Mouse (Mus musculus): ENCODE measurements around the gene Lrrc23. TPM values are rescaled to one million over a fixed set of nuclear protein-coding genes. Genes with fewer than 3 reads are reported as not detected.

Lrrc23 gene
- total RNA-seq (2023), result 3.5 to 6.6 TPM (median 4.1 TPM) in 4 replicates

DNA sequence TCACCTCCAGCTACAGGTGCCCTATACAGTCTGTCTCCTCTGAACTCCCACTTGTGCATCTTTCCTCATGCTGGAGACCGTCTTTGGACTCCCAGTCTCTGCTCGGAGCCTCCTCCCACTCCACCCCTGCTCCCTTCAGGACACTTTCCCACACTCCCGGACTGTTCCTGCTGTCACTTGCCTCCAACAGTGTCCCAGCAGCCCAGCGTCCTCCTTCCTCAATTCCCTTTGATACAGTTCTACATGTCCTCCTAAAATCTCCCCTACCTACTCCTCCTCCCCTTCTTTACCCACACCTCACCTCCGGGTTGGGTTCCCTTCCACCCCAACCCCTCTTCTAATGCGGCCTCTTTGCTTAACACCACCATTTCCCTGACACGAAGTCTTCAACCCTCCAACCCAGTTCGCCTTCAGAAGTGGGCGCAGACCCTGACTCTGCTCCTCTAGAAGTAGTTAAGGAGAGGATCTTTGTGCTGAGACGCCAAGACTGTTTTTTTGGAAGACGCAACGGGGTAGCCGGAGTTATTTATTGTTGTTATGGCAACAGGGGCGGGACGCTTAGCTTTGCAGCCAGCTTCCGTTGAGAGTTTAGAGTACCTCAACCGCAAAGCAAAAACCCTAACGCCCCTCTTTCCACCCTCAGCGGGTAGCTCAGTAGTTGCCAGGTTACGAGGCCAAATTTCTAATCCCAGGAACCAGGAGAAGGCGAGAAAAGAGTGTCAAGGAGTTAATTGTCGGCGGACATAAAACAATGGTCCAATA is at the start of gene Lrrc23:
TSS of gene Lrrc23 (minus strand) at position 506 of the 762 bp plus-strand sequence.

DNA sequence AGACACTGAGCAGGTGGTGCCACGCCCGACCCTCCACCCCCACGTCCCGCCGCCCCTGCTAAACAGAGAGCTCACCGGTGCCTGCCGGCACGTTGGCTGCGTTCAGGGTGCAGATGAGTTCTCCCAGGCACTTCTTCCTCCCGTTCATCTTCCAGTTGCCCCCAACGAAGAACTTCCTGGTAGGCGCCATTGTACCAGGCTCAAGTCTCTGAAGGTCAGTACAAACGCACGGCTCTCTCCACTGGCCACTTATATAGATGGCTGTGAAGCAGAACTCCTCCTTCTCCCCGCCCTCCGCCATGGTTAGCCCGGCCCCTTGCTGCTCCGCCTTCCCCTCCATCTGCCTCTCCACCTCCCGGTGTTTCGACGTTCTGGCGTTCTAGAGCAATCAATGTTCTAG is 34.4 kb upstream of the Lrrc23 start, which contains the start of gene Tpi1:
TSS of gene Tpi1 (minus strand) at position 364 of the 400 bp plus-strand sequence.

DNA sequence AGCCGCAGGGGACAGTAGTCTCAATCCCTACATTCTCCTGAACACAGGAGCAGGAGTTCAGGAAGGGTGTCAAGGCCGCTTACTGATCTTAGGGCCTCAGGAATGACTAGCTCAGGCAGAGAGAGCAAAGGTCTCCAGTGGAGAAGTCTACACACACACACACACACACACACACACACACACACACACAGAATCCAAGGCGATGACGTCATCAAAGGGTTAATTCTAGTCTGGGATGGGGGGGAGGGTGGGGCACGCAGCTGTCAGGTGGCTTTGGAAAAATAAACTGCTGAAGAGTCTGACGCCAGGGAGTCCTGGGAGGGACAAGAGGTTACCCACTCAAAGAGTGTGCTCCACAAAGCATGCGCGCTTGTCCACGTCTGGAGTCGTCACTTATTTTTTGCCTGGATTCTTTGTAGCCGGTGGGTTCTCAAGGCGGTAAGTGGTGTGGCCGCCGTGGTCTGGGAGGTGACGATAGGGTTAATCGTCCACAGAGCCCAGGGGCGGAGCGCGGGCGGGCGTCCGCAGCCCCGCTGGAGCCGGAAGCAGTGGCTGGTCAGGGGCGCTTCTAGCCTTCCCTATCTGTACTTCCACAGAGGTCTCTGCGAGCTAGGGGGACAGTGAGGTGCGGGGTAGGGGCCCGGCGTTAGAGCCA is 29.0 kb upstream of the Lrrc23 start, which contains the start of gene Spsb2:
TSS of gene Spsb2 (plus strand) at position 304 of the 655 bp plus-strand sequence.

GRCm38 (mm10) chr6:124769101-124769765 is 10.3 kb downstream of the Lrrc23 start, which contains the start of gene Eno2:
TSS of gene Eno2 (minus strand) at chr6:124769673.

DNA sequence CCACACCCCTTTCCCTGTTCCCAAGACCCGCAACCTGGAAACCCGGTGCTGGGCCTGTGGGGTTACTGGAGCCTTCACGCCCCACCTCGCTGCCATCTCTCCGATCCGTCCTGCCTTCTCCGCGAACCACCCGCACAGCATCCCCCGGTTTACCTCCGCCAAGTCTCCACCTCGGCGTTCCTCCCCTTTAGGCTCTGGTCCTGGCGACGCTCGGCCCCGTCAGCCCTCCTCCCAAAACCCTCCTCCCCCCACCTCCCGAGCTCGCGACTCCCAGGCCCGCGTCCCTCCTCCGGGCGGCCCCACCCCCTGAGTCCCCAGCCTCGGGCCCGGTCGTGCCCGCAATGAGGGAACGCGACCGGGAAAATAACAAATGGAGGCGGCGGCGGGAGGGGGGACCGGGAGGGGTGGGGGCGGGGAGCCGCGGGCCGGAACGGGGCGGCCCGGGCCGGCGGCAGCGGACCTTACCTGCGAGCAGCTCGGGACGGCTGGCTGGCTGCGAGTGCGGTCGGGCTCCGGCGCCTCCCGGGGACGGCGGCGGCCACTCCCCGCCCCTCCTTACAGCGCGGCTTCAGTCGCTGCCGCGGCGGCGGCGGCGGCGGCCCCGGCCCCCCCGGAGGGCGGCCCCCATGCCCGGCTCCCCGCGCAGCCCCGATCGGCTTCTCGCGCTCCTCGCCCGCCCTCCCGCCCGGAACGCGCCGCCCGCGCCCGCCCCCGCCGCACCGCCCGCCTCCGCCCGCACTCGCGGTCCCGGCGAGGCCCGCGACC is 23.5 kb downstream of the Lrrc23 start, which contains the start of the genes Gm45234 and Atn1:
TSS of gene Gm45234 (minus strand) at position 191 of the 765 bp plus-strand sequence.
TSS of gene Atn1 (minus strand) at position 694 of the 765 bp plus-strand sequence.

GRCm38 (mm10) chr6:124740888-124741761 is 38.4 kb downstream of the Lrrc23 start, which contains the start of gene Grcc10:
TSS of gene Grcc10 (minus strand) at chr6:124741374.

DNA sequence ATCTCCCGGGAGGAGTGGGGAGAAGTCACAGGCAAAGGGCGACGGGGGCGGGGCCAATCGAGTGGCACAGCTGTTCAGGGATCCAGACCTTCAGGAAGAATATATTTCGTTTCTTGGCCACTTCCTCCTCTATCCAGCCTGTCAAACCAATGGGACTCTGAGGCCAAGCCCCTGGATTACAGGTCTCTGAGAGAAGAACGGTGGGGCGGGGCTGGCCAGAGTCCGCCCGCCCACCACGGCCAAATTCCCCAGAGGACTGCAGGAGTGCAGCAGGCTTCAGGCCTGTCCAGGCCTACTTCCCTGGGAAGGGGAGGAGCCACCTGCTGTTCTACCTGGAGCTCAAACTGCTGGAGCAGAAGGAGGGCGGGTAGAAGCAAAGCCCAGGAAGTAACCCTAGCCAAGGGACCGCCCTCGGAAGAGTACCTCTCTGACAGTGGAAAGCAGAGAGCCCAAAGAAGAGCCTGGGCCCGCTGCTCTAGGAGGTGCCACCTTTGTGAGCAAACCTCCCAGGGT is 41.0 kb downstream of the Lrrc23 start, which contains the start of gene Ptpn6:
TSS of gene Ptpn6 (minus strand) at position 204 of the 513 bp plus-strand sequence.

Other genes starting within 250 kb of the Lrrc23 start
- gene C1s1, start 237.4 kb downstream of the Lrrc23 start, total RNA-seq (2023), result 0.19 to 0.85 TPM (median 0.56 TPM) in 4 replicates
- gene C1rb, start 209.4 kb downstream of the Lrrc23 start, total RNA-seq (2023), result not detected in 4 replicates
- gene C1s2, start 143.6 kb downstream of the Lrrc23 start, total RNA-seq (2023), result not detected in 4 replicates
- 42.2 to 48.8 TPM (median 45.2 TPM) in 4 replicates for gene Lpcat3, start 116.7 kb downstream of the Lrrc23 start, total RNA-seq (2023)
- gene Emg1, start 67.5 kb downstream of the Lrrc23 start, total RNA-seq (2023), result 115 to 118 TPM (median 117 TPM) in 4 replicates
- 203 to 223 TPM (median 208 TPM) in 4 replicates for gene Phb2, start 67.4 kb downstream of the Lrrc23 start, total RNA-seq (2023)
- gene Ptpn6, start 41.0 kb downstream of the Lrrc23 start, total RNA-seq (2023), result 539 to 564 TPM (median 559 TPM) in 4 replicates
- 241 to 258 TPM (median 254 TPM) in 4 replicates for gene Grcc10, start 38.4 kb downstream of the Lrrc23 start, total RNA-seq (2023)
- not detected in 4 replicates for gene Gm45234, start 23.7 kb downstream of the Lrrc23 start, total RNA-seq (2023)
- gene Atn1, start 23.2 kb downstream of the Lrrc23 start, total RNA-seq (2023), result 25.6 to 34.0 TPM (median 29.7 TPM) in 4 replicates
- gene Eno2, start 10.1 kb downstream of the Lrrc23 start, total RNA-seq (2023), result 3.8 to 9.2 TPM (median 6.2 TPM) in 4 replicates
- 6.7 to 7.2 TPM (median 6.9 TPM) in 4 replicates for gene Spsb2, start 28.9 kb upstream of the Lrrc23 start, total RNA-seq (2023)
- gene Tpi1, start 34.6 kb upstream of the Lrrc23 start, total RNA-seq (2023), result 52.3 to 60.9 TPM (median 55.2 TPM) in 4 replicates
- 76.6 to 80.7 TPM (median 78.4 TPM) in 4 replicates for gene Usp5, start 49.8 kb upstream of the Lrrc23 start, total RNA-seq (2023)
- gene Cdca3, start 49.8 kb upstream of the Lrrc23 start, total RNA-seq (2023), result 1.0 to 3.3 TPM (median 1.9 TPM) in 4 replicates
- gene Gnb3, start 60.5 kb upstream of the Lrrc23 start, total RNA-seq (2023), result not detected in 4 replicates
- gene P3h3, start 78.0 kb upstream of the Lrrc23 start, total RNA-seq (2023), result not detected in 4 replicates
- gene Gpr162, start 84.3 kb upstream of the Lrrc23 start, total RNA-seq (2023), result 0.36 to 1.1 TPM (median 0.58 TPM) in 4 replicates
- gene Cd4, start 108.5 kb upstream of the Lrrc23 start, total RNA-seq (2023), result 0.63 to 1.4 TPM (median 1.1 TPM) in 4 replicates
- 0.29 to 0.66 TPM (median 0.52 TPM) in 4 replicates for gene Lag3, start 132.0 kb upstream of the Lrrc23 start, total RNA-seq (2023)
- 43.8 to 58.5 TPM (median 52.8 TPM) in 4 replicates for gene Ptms, start 140.4 kb upstream of the Lrrc23 start, total RNA-seq (2023)
- 93.4 to 104 TPM (median 97.7 TPM) in 4 replicates for gene Mlf2, start 151.7 kb upstream of the Lrrc23 start, total RNA-seq (2023)
- 42.7 to 58.0 TPM (median 49.0 TPM) in 4 replicates for gene Cops7a, start 185.8 kb upstream of the Lrrc23 start, total RNA-seq (2023)
- gene Pianp, start 217.0 kb upstream of the Lrrc23 start, total RNA-seq (2023), result 1.0 to 4.5 TPM in 2 of 4 replicates, not detected in the others
- gene Zfp384, start 229.4 kb upstream of the Lrrc23 start, total RNA-seq (2023), result 94.5 to 101 TPM (median 96.3 TPM) in 4 replicates

Data from B cell, adult 62 days (primary cell).